Mouse (Mus musculus) cortical plate, adult 2 months (tissue): ENCODE results near the gene Clstn2. TPM values are rescaled to one million over a fixed set of nuclear protein-coding genes. Genes with fewer than 3 reads are reported as not detected.

ENCODE experiments used
- H3K27ac ChIP-seq: fragments of 200-500 bp; 2 replicates; pipeline ENCODE4 v1.5.1; 2012; ENCODE audit warnings: low read length, control low read depth, inconsistent platforms; ENCODE audit not compliant: insufficient read depth
- H3K4me1 ChIP-seq: fragments of 200-500 bp; 2 replicates; pipeline ENCODE4 v1.6.1; 2011; ENCODE audit warnings: low read length; ENCODE audit not compliant: control insufficient read depth, insufficient read depth
- H3K4me3 ChIP-seq: fragments of 200-500 bp; 2 replicates; pipeline ENCODE4 v1.5.1; 2011; ENCODE audit warnings: mild to moderate bottlenecking, low read length, control low read depth; ENCODE audit not compliant: insufficient read depth
- CTCF ChIP-seq: fragments of 200-500 bp; IDR thresholded peaks from 2 replicates; pipeline ENCODE4 v1.5.1; 2011; ENCODE audit warnings: mild to moderate bottlenecking, control low read depth, low read length; ENCODE audit not compliant: insufficient read depth; ENCODE audit errors: extremely low read depth
- POLR2A ChIP-seq: fragments of 200-500 bp; IDR thresholded peaks from 2 replicates; pipeline ENCODE4 v1.6.1; 2011; ENCODE audit warnings: mild to moderate bottlenecking, low read length, control low read depth; ENCODE audit not compliant: insufficient read depth; ENCODE audit errors: extremely low read depth
- polyA plus RNA-seq: library from polyadenylated mRNA; depleted of rRNA; stranded (reverse); fragments of >200 nt; gene quantifications from 2 replicates; pipeline ENCODE4 v1.2.3, GENCODE M21; 2012

Gene Clstn2
- polyA plus RNA-seq, 1 experiment = 50.8 TPM

GRCm38 (mm10) chr9:97703901-97704503 is 329.0 kb downstream of the Clstn2 start:
- Histone ChIP-seq H3K27ac (no peak overlapping the region), H3K4me3 (no peak overlapping the region), H3K4me1 (no peaks in the 10 kb centered on the region; the same call in 1 of the 2 replicates)
- TF ChIP-seq POLR2A (no peak), CTCF (no peak)

GRCm38 (mm10) chr9:97702989-97703388 is 330.0 kb downstream of the Clstn2 start:
- no peak overlapping the region for H3K4me3 ChIP-seq
- TF ChIP-seq POLR2A (no peak), CTCF (no peak)
- no peak overlapping the region for H3K27ac ChIP-seq
- H3K4me1 ChIP-seq = no peaks in the 10 kb centered on the region; the same call in 1 of the 2 replicates

GRCm38 (mm10) chr9:97699983-97700382 is 333.0 kb downstream of the Clstn2 start:
- no peaks in the 10 kb centered on the region; the same call in 1 of the 2 replicates for H3K4me1 ChIP-seq
- H3K4me3 ChIP-seq = no peak overlapping the region
- no peak overlapping the region for H3K27ac ChIP-seq
- no peak for TF ChIP-seq CTCF
- TF ChIP-seq POLR2A = no peak

DNA sequence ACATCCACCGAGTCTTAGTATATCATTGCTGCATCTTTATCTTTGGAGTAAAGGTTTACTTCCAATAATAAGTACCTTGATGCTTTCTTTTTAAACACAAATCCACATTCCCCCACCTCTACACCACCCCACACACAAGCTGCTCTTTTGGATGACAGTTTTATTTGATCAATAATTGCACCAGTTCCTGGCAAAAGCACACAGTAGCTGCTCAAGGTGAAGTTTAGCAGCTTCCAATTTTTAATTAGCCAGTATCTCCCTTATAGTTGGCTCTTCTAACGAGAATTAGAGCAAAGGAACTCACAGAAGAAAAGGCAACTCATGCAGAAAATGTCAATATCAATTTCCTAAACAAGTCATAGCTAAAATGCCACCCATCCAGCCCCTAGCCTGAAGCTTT is 334.0 kb downstream of the Clstn2 start:
- TF ChIP-seq POLR2A (no peak), CTCF (no peak)
- Histone ChIP-seq H3K4me3 (no peak overlapping the region), H3K27ac (no peak overlapping the region), H3K4me1 (no peaks in the 10 kb centered on the region; the same call in 1 of the 2 replicates)

GRCm38 (mm10) chr9:97698071-97698470 is 334.9 kb downstream of the Clstn2 start:
- H3K27ac ChIP-seq = no peak overlapping the region
- H3K4me1 ChIP-seq = no peaks in the 10 kb centered on the region; the same call in 1 of the 2 replicates
- TF ChIP-seq POLR2A (no peak), CTCF (no peak)
- H3K4me3 ChIP-seq = no peak overlapping the region

DNA sequence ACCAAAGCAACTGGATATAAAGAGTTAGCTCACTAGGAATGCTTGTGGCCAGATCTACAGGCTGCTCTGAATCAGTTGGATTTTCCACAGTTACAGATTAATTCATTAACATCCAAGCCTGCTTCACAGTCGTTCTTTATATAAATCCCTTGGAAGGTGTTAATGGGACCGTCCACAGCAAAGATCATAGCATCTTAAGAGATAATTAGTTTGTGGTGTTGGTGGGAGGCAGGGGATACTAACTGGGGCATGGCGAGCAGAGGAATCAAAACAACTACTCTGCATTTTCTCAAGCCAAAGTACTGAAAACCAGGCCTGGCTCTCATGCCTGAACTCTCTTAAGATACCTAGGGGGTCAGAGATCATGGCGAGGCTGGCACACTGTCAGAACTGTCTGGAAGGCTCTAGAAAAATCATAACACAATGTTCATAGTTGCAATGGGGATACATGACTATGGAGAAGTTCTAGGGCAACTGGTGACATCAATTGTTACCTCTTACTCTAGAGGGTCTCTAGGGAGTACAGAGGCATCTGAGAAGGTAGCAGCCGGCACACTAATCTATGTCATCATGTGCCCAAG is 336.2 kb downstream of the Clstn2 start:
- TF ChIP-seq POLR2A (no peak), CTCF (no peak)
- Histone ChIP-seq H3K4me1 (no peaks in the 10 kb centered on the region; the same call in 1 of the 2 replicates), H3K4me3 (no peak overlapping the region), H3K27ac (no peak overlapping the region)

DNA sequence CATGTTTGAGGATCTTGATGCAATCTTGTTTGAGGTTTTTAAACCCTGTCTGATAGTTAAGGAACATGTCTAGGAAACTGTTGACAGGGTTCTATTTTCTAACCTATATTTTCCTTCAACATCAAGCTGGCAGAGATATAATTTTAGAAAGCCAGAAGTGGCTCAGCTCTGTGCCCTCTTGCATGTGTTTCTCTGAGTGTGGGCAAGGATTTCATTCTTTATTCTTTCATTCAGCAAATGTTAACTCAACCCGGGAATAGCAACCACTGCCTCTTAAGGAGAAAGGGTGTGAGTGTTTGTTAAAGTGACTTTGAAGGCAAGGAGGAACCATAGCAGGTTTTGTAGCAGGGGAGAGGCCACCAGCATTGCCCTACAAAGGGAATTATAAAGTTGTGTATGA is 337.7 kb downstream of the Clstn2 start:
- Histone ChIP-seq H3K4me1 (no peaks in the 10 kb centered on the region; the same call in 1 of the 2 replicates), H3K4me3 (no peak overlapping the region), H3K27ac (no peak overlapping the region)
- TF ChIP-seq POLR2A (no peak), CTCF (no peak)

GRCm38 (mm10) chr9:97686826-97687425 is 346.1 kb downstream of the Clstn2 start:
- no peak for TF ChIP-seq CTCF
- TF ChIP-seq POLR2A = no peak
- Histone ChIP-seq H3K27ac (no peak overlapping the region), H3K4me1 (no peaks in the 10 kb centered on the region)

GRCm38 (mm10) chr9:97685664-97686063 is 347.3 kb downstream of the Clstn2 start:
- Histone ChIP-seq H3K4me3 (no peak overlapping the region), H3K27ac (no peak overlapping the region), H3K4me1 (no peaks in the 10 kb centered on the region)
- no peak for TF ChIP-seq CTCF
- TF ChIP-seq POLR2A = no peak

More at GRCm38 (mm10) chr9:97686826-97687425, 346.1 kb downstream of the Clstn2 start:
- no peak overlapping the region for H3K4me3 ChIP-seq

- Histone ChIP-seq H3K4me3 (no peak overlapping the region), H3K27ac (no peak overlapping the region), H3K4me1 (no peaks in the 10 kb centered on the region)
- TF ChIP-seq POLR2A (no peak), CTCF (no peak)
Measured at GRCm38 (mm10) chr9:97679878-97680277, 353.1 kb downstream of the Clstn2 start.
